In the genomic region with DNA sequence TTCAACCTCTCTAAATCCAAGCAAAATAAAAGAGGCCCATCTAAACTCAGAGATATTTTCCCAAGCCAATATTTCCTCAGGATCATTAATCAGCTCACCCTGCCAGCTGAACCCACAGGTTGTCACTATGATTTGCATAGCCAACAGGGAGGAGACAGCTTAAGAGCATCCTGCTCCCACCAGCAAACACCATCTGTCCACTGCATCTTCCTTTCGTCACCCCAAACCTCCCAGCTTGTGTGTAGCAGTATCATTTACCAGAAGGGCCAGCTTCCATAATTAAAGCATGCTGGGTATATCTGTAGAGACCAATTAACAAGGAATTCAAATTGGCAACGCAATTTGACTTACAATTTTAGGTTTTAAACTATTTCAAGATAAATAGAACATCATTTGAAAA, we compare ENCODE assay signal across 19 mouse cellular contexts. TPM values are rescaled to one million over a fixed set of nuclear protein-coding genes. Genes with fewer than 3 reads are reported as not detected.
DNase-seq lines count a peak whose midpoint lies in the region; ATAC-seq and TF ChIP-seq lines count a peak whose summit lies in the region.
"Had no signal": no experiment of that assay in that cellular context is flagged by ENCODE, and none has a peak within 500 bp of the region (broad histone marks: within the 10 kb centered on the region; RNA-seq: fewer than 3 reads in every experiment).

No protein-coding gene starts in this region.

- H3K27ac ChIP-seq in forebrain, postnatal 0 days (ENCODE audit: low read depth, low read length): no peak overlapping the region
- no peak overlapping the region for H3K27ac ChIP-seq in midbrain, embryonic 14.5 days (replicated peaks; ENCODE audit: low read depth, low read length)
- no peak overlapping the region for H3K27ac ChIP-seq in liver, postnatal 0 days (ENCODE audit: low read depth)
- H3K27ac ChIP-seq: heart, embryonic 13.5 days; kidney, embryonic 15.5 days; limb, embryonic 12.5 days; liver, embryonic 15.5 days had no signal

- no peak for TF ChIP-seq EP300 in liver, postnatal 0 days (IDR thresholded peaks at IDR 0.05; ENCODE audit: low read depth)

- no peak overlapping the region for H3K4me2 ChIP-seq in forebrain, postnatal 0 days (ENCODE audit: low read depth)
- H3K4me2 ChIP-seq in midbrain, embryonic 14.5 days (ENCODE audit: low read length): no peak overlapping the region
- no peak overlapping the region for H3K4me2 ChIP-seq in liver, postnatal 0 days (ENCODE audit: low read depth, low read length)
- H3K4me2 ChIP-seq: heart, embryonic 13.5 days; kidney, embryonic 15.5 days; limb, embryonic 12.5 days; liver, embryonic 15.5 days had no signal

- peaks cover 18% of the 10 kb centered on the region; the same call in 1 of the 2 replicates for H3K36me3 ChIP-seq in forebrain, postnatal 0 days (ENCODE audit: insufficient read depth)
- H3K36me3 ChIP-seq in midbrain, embryonic 14.5 days (ENCODE audit: control insufficient read depth, insufficient read depth, low read length): peaks cover 27% of the 10 kb centered on the region
- peaks cover 6% of the 10 kb centered on the region; the same call in 1 of the 2 replicates for H3K36me3 ChIP-seq in liver, postnatal 0 days (replicated peaks; ENCODE audit: insufficient read depth, low read length)
- H3K36me3 ChIP-seq: liver, embryonic 15.5 days had no signal

- no peak overlapping the region for H3K9ac ChIP-seq in forebrain, postnatal 0 days
- no peak overlapping the region for H3K9ac ChIP-seq in midbrain, embryonic 14.5 days (replicated peaks; ENCODE audit: low read length)
- no peak overlapping the region for H3K9ac ChIP-seq in liver, postnatal 0 days (replicated peaks)
- H3K9ac ChIP-seq: heart, embryonic 13.5 days; kidney, embryonic 15.5 days; limb, embryonic 12.5 days; liver, embryonic 15.5 days had no signal

- ATAC-seq in forebrain, postnatal 0 days: peak; percentile 65
- peak; percentile 72; the same call in 1 of the 2 replicates for ATAC-seq in midbrain, embryonic 14.5 days (ENCODE audit: low FRiP score, low TSS enrichment)
- ATAC-seq in liver, postnatal 0 days: no peak
- ATAC-seq: activated CD4-positive, CD25-positive, alpha-beta regulatory T cell, adult 4 months had no signal

- intact Hi-C loops in left cerebral cortex, postnatal 4 days (cut with DNase I): no loop called here
- intact Hi-C loops in left cerebral cortex, postnatal 14 days (cut with DNase I): no loop called here

- H3K9me3 ChIP-seq in forebrain, postnatal 0 days (ENCODE audit: low read length): no peaks in the 10 kb centered on the region
- no peaks in the 10 kb centered on the region for H3K9me3 ChIP-seq in midbrain, embryonic 14.5 days (ENCODE audit: control insufficient read depth, low read length)
- H3K9me3 ChIP-seq in liver, postnatal 0 days (ENCODE audit: low read length): no peaks in the 10 kb centered on the region
- H3K9me3 ChIP-seq: heart, embryonic 13.5 days; kidney, embryonic 15.5 days; limb, embryonic 12.5 days; liver, embryonic 15.5 days had no signal

- no peaks in the 10 kb centered on the region for H3K4me1 ChIP-seq in forebrain, postnatal 0 days (ENCODE audit: insufficient read depth)
- no peaks in the 10 kb centered on the region for H3K4me1 ChIP-seq in midbrain, embryonic 14.5 days (ENCODE audit: control insufficient read depth, insufficient read depth, low read length)
- H3K4me1 ChIP-seq in liver, postnatal 0 days (ENCODE audit: insufficient read depth): no peaks in the 10 kb centered on the region
- H3K4me1 ChIP-seq: kidney, embryonic 15.5 days; limb, embryonic 12.5 days; liver, embryonic 15.5 days had no signal

- no peaks in the 10 kb centered on the region for H3K27me3 ChIP-seq in forebrain, postnatal 0 days (ENCODE audit: insufficient read depth, low read length)
- no peaks in the 10 kb centered on the region for H3K27me3 ChIP-seq in midbrain, embryonic 14.5 days (ENCODE audit: control insufficient read depth, insufficient read depth, low read length)
- H3K27me3 ChIP-seq in liver, postnatal 0 days (ENCODE audit: insufficient read depth, low read length): no peaks in the 10 kb centered on the region
- H3K27me3 ChIP-seq: CH12.LX; heart, embryonic 13.5 days; kidney, embryonic 15.5 days; limb, embryonic 12.5 days; liver, embryonic 15.5 days had no signal

- no peak overlapping the region for H3K4me3 ChIP-seq in forebrain, postnatal 0 days (ENCODE audit: low read depth, low read length)
- H3K4me3 ChIP-seq in midbrain, embryonic 14.5 days (replicated peaks; ENCODE audit: low read depth, low read length): no peak overlapping the region
- H3K4me3 ChIP-seq in liver, postnatal 0 days (ENCODE audit: low read depth, low read length): no peak overlapping the region
- H3K4me3 ChIP-seq: heart, embryonic 13.5 days; kidney, embryonic 15.5 days; limb, embryonic 12.5 days; liver, embryonic 15.5 days had no signal

- DNase-seq in cerebellum, postnatal 10 days: peak; percentile 40 to 50
- DNase-seq in cerebellum, adult 18-20 months: no peak
- peak; percentile 25 for DNase-seq in left cerebral cortex, postnatal 4 days
- DNase-seq in left cerebral cortex, postnatal 14 days (ENCODE audit: low spot score in 2 of 2): no peak
- DNase-seq in forebrain, postnatal 0 days: peak; percentile 26
- peak; percentile 17 for DNase-seq in midbrain, embryonic 14.5 days
- DNase-seq in heart, adult 11 months: no peak
- DNase-seq in liver, postnatal 0 days: no peak
- DNase-seq: cerebellum, adult 2 months; gastrocnemius, postnatal 36 days; lung, postnatal 36 days; right cerebral cortex, postnatal 4 days; thymus, adult 2 months had no signal

- WGBS in forebrain, postnatal 0 days: 62% methylated on average over 2 of the region's 2 CpGs
- 72% methylated on average over 2 of the region's 2 CpGs for WGBS in midbrain, embryonic 14.5 days
- 85% methylated on average over 2 of the region's 2 CpGs for WGBS in liver, postnatal 0 days (ENCODE audit: insufficient replicate concordance)

- no peak for TF ChIP-seq CTCF in forebrain, postnatal 0 days (IDR thresholded peaks at IDR 0.05; ENCODE audit: low read depth)
- no peak for TF ChIP-seq CTCF in liver, postnatal 0 days (IDR thresholded peaks at IDR 0.05; ENCODE audit: low read depth)

RNA-seq across cellular contexts. Expression of a gene that starts 40.8 kb away (rescaled TPM):
- total RNA-seq in left cerebral cortex, postnatal 4 days (2021): 10 to 100 TPM; 35.0 to 36.1 TPM
- total RNA-seq in left cerebral cortex, postnatal 14 days (2021): 10 to 100 TPM; 64.5 to 64.8 TPM
- total RNA-seq in forebrain, postnatal 0 days (2014; rRNA removed): 49.2 and 53.5 TPM in 2 replicates
- polyA plus RNA-seq in forebrain, postnatal 0 days (2015; fragmentation: Nextera tagmentation; extraction: Ambion mirVana): 60.2 and 60.8 TPM in 2 replicates
- polyA plus RNA-seq in midbrain, embryonic 14.5 days (2014; fragmentation: Nextera tagmentation; extraction: Ambion mirVana): 40.7 and 48.3 TPM in 2 replicates
- 114 and 116 TPM in 2 replicates for polyA plus RNA-seq in liver, postnatal 0 days (2015; fragmentation: Nextera tagmentation; extraction: Ambion mirVana)

Comparison
In these comparisons a context has a peak if more than half of its experiments do, and no peak if none do; other contexts are left out.
1. DNase-seq: peak in cerebellum, postnatal 10 days (2 of 2), left cerebral cortex, postnatal 4 days (single experiment), forebrain, postnatal 0 days (single experiment) and midbrain, embryonic 14.5 days (single experiment); none in cerebellum, adult 18-20 months (0 of 2), left cerebral cortex, postnatal 14 days (0 of 2), heart, adult 11 months (single experiment) and liver, postnatal 0 days (single experiment).